Mouse (Mus musculus) heart, postnatal 0 days (tissue): ENCODE measurements around the gene St3gal3.

ENCODE experiments used
- CTCF ChIP-seq: IDR thresholded peaks from 2 replicates; pipeline ENCODE4 v1.5.1; 2016; ENCODE audit warnings: antibody characterized with exemption, control low read depth, low read depth
- EP300 ChIP-seq: IDR thresholded peaks from 2 replicates; pipeline ENCODE4 v1.6.1; 2016; ENCODE audit warnings: antibody characterized with exemption, low read depth

- no peak for TF ChIP-seq CTCF
- TF ChIP-seq EP300: no peak
Observed at GRCm38 (mm10) chr4:118143679-118144078, 9.0 kb upstream of the St3gal3 start.
